Mouse (Mus musculus) forebrain, embryonic 13.5 days (tissue): ENCODE results near the gene Foxd1. TPM values are rescaled to one million over a fixed set of nuclear protein-coding genes. Genes with fewer than 3 reads are reported as not detected.

Experiments
- ATAC-seq: fragments of 200-750 bp; cut with Nextera tagmentation; 2 replicates; pipeline ENCODE4 v1.8.0; 2017
- H3K27ac ChIP-seq: fragments of 300-500 bp; sonication (generic); 2 replicates; pipeline ENCODE4 v1.5.1; 2015; ENCODE audit warnings: inconsistent platforms, mild to moderate bottlenecking, moderate library complexity
- H3K27me3 ChIP-seq: fragments of 300-500 bp; sonication (generic); 2 replicates; pipeline ENCODE4 v1.6.1; 2015; ENCODE audit warnings: mild to moderate bottlenecking, inconsistent platforms
- H3K36me3 ChIP-seq: fragments of 300-500 bp; sonication (generic); 2 replicates; pipeline ENCODE4 v1.6.1; 2015; ENCODE audit warnings: mild to moderate bottlenecking, inconsistent platforms; ENCODE audit not compliant: poor library complexity, severe bottlenecking
- H3K4me1 ChIP-seq: fragments of 300-500 bp; sonication (generic); 2 replicates; pipeline ENCODE4 v1.6.1; 2015; ENCODE audit warnings: inconsistent platforms
- H3K4me2 ChIP-seq: fragments of 300-500 bp; sonication (generic); 2 replicates; pipeline ENCODE4 v1.6.1; 2015; ENCODE audit warnings: inconsistent platforms, mild to moderate bottlenecking, moderate library complexity
- H3K4me3 ChIP-seq: fragments of 300-500 bp; sonication (generic); 2 replicates; pipeline ENCODE4 v1.5.1; 2015; ENCODE audit warnings: mild to moderate bottlenecking, inconsistent platforms
- H3K9ac ChIP-seq: fragments of 300-500 bp; sonication (generic); 2 replicates; pipeline ENCODE4 v1.6.1; 2015; ENCODE audit warnings: mild to moderate bottlenecking, inconsistent platforms
- H3K9me3 ChIP-seq: fragments of 300-500 bp; sonication (generic); replicated peaks from 2 replicates; pipeline ENCODE4 v1.6.1; 2016; ENCODE audit warnings: inconsistent platforms
- WGBS: fragments of 180-500 bp; shearing (Covaris S2); methylation state at CpG from one replicate; pipeline ENCODE4 v1.1.7; 2015; 5-methylcytosine and 5-hydroxymethylcytosine counted together
- polyA plus RNA-seq: library from polyadenylated mRNA; unstranded; fragments of >200 nt; fragmentation: Nextera tagmentation; extraction: Ambion mirVana; gene quantifications from 2 replicates; pipeline ENCODE4 v1.2.1, GENCODE M21; 2015

Gene Foxd1
- polyA plus RNA-seq, 1 experiment from 2014 or later, result 0.80 TPM

GRCm38 (mm10) chr13:98369046-98369445 lies 15.0 kb downstream of the Foxd1 start:
- Histone ChIP-seq H3K27me3 (peaks cover 93% of the 10 kb centered on the region), H3K27ac (no peak overlapping the region), H3K4me2 (no peak overlapping the region), H3K9ac (no peak overlapping the region), H3K4me1 (peaks cover 14% of the 10 kb centered on the region), H3K9me3 (no peaks in the 10 kb centered on the region), H3K4me3 (no peak overlapping the region), H3K36me3 (no peaks in the 10 kb centered on the region)
- no peak for ATAC-seq
- 1% methylated on average over 6 of the region's 6 CpGs for WGBS

- no peak overlapping the region for H3K4me3 ChIP-seq
- H3K36me3 ChIP-seq, result no peaks in the 10 kb centered on the region
- ATAC-seq, result no peak
- no peak overlapping the region for H3K4me2 ChIP-seq
- no peak overlapping the region for H3K27ac ChIP-seq
- no peak overlapping the region for H3K9ac ChIP-seq
- 71% methylated on average over 8 of the region's 8 CpGs for WGBS
- no peaks in the 10 kb centered on the region for H3K4me1 ChIP-seq
- no peaks in the 10 kb centered on the region for H3K9me3 ChIP-seq
- H3K27me3 ChIP-seq, result peaks cover 56% of the 10 kb centered on the region
These were observed 20.5 kb downstream of the Foxd1 start for GRCm38 (mm10) chr13:98374560-98374959.

- Histone ChIP-seq H3K27me3 (peaks cover 51% of the 10 kb centered on the region), H3K4me2 (no peak overlapping the region), H3K9me3 (no peaks in the 10 kb centered on the region), H3K9ac (no peak overlapping the region), H3K27ac (no peak overlapping the region), H3K36me3 (no peaks in the 10 kb centered on the region), H3K4me3 (no peak overlapping the region), H3K4me1 (no peaks in the 10 kb centered on the region)
- ATAC-seq, result no peak
- 61% methylated on average over 3 of the region's 3 CpGs for WGBS
These were observed 20.9 kb downstream of the Foxd1 start for GRCm38 (mm10) chr13:98374979-98375378.

GRCm38 (mm10) chr13:98377746-98378145 lies 23.7 kb downstream of the Foxd1 start:
- Histone ChIP-seq H3K9me3 (peaks cover 5% of the 10 kb centered on the region; the same call in 1 of the 2 replicates), H3K4me1 (no peaks in the 10 kb centered on the region), H3K27me3 (peaks cover 26% of the 10 kb centered on the region), H3K36me3 (no peaks in the 10 kb centered on the region), H3K27ac (no peak overlapping the region), H3K4me3 (no peak overlapping the region), H3K4me2 (no peak overlapping the region), H3K9ac (no peak overlapping the region)
- WGBS, result 88% methylated on average over 3 of the region's 3 CpGs
- no peak for ATAC-seq

- Histone ChIP-seq H3K4me1 (no peaks in the 10 kb centered on the region), H3K4me2 (no peak overlapping the region), H3K9ac (no peak overlapping the region), H3K27me3 (peaks cover 11% of the 10 kb centered on the region; the same call in 1 of the 2 replicates), H3K4me3 (no peak overlapping the region), H3K27ac (no peak overlapping the region), H3K9me3 (peaks cover 5% of the 10 kb centered on the region; the same call in 1 of the 2 replicates), H3K36me3 (no peaks in the 10 kb centered on the region)
- no peak for ATAC-seq
- 92% methylated on average over 4 of the region's 4 CpGs for WGBS
These were observed 28.7 kb downstream of the Foxd1 start for GRCm38 (mm10) chr13:98382751-98383150.

- Histone ChIP-seq H3K36me3 (no peaks in the 10 kb centered on the region), H3K4me2 (no peak overlapping the region), H3K4me1 (no peaks in the 10 kb centered on the region), H3K9me3 (peaks cover 5% of the 10 kb centered on the region; the same call in 1 of the 2 replicates), H3K27me3 (peaks cover 23% of the 10 kb centered on the region), H3K4me3 (no peak overlapping the region), H3K9ac (no peak overlapping the region), H3K27ac (no peak overlapping the region)
- 89% methylated on average over 16 of the region's 16 CpGs for WGBS
- ATAC-seq, result no peak
These were observed 30.0 kb downstream of the Foxd1 start for GRCm38 (mm10) chr13:98383911-98384498.

- peaks cover 42% of the 10 kb centered on the region for H3K27me3 ChIP-seq
- WGBS, result 78% methylated on average over 2 of the region's 2 CpGs
These were observed 31.8 kb downstream of the Foxd1 start for GRCm38 (mm10) chr13:98385877-98386276.

GRCm38 (mm10) chr13:98389092-98389491 lies 35.0 kb downstream of the Foxd1 start:
- Histone ChIP-seq H3K9ac (no peak overlapping the region), H3K27ac (no peak overlapping the region), H3K4me3 (no peak overlapping the region), H3K9me3 (no peaks in the 10 kb centered on the region), H3K4me2 (no peak overlapping the region), H3K4me1 (peaks cover 7% of the 10 kb centered on the region; the same call in 1 of the 2 replicates), H3K36me3 (no peaks in the 10 kb centered on the region), H3K27me3 (peaks cover 71% of the 10 kb centered on the region)
- ATAC-seq, result no peak
- WGBS, result 58% methylated on average over 1 of the region's 1 CpGs

More at GRCm38 (mm10) chr13:98385877-98386276, 31.8 kb downstream of the Foxd1 start:
- Histone ChIP-seq H3K4me1 (peaks cover 2% of the 10 kb centered on the region; the same call in 1 of the 2 replicates), H3K36me3 (no peaks in the 10 kb centered on the region), H3K27ac (no peak overlapping the region), H3K9ac (no peak overlapping the region), H3K9me3 (peaks cover 5% of the 10 kb centered on the region; the same call in 1 of the 2 replicates), H3K4me2 (no peak overlapping the region), H3K4me3 (no peak overlapping the region)
- ATAC-seq, result no peak

GRCm38 (mm10) chr13:98390363-98390762 lies 36.3 kb downstream of the Foxd1 start:
- Histone ChIP-seq H3K9me3 (no peaks in the 10 kb centered on the region), H3K9ac (no peak overlapping the region), H3K27ac (no peak overlapping the region), H3K4me3 (peak overlapping the region; percentile 40; the same call in 1 of the 2 replicates), H3K27me3 (peaks cover 79% of the 10 kb centered on the region), H3K36me3 (no peaks in the 10 kb centered on the region), H3K4me2 (peak overlapping the region; percentile 69), H3K4me1 (peaks cover 7% of the 10 kb centered on the region; the same call in 1 of the 2 replicates)
- WGBS, result 10% methylated on average over 6 of the region's 6 CpGs
- ATAC-seq, result no peak

- Histone ChIP-seq H3K9me3 (no peaks in the 10 kb centered on the region), H3K27ac (no peak overlapping the region), H3K4me2 (peak overlapping the region; percentile 69), H3K4me3 (peak overlapping the region; percentile 40), H3K9ac (0 out of 2 replicates have a peak overlapping the region, but pooled peaks have one; percentile 12), H3K27me3 (peaks cover 81% of the 10 kb centered on the region), H3K36me3 (no peaks in the 10 kb centered on the region), H3K4me1 (peaks cover 7% of the 10 kb centered on the region; the same call in 1 of the 2 replicates)
- WGBS, result under 1% methylated on average over 68 of the region's 68 CpGs
- 0 out of 2 replicates have a peak, but pooled peaks have one; percentile 21 for ATAC-seq
These were observed 37.0 kb downstream of the Foxd1 start for GRCm38 (mm10) chr13:98390771-98391634.

GRCm38 (mm10) chr13:98391635-98391990 lies 37.6 kb downstream of the Foxd1 start:
- Histone ChIP-seq H3K36me3 (no peaks in the 10 kb centered on the region), H3K9ac (no peak overlapping the region), H3K27ac (no peak overlapping the region), H3K4me3 (peak overlapping the region; percentile 40; the same call in 1 of the 2 replicates), H3K27me3 (peaks cover 78% of the 10 kb centered on the region), H3K4me1 (peaks cover 7% of the 10 kb centered on the region; the same call in 1 of the 2 replicates), H3K9me3 (no peaks in the 10 kb centered on the region), H3K4me2 (peak overlapping the region; percentile 69)
- ATAC-seq, result no peak
- WGBS, result 7% methylated on average over 4 of the region's 4 CpGs

GRCm38 (mm10) chr13:98392031-98392430 lies 38.0 kb downstream of the Foxd1 start:
- Histone ChIP-seq H3K9me3 (no peaks in the 10 kb centered on the region), H3K36me3 (no peaks in the 10 kb centered on the region), H3K4me3 (no peak overlapping the region), H3K9ac (no peak overlapping the region), H3K4me2 (no peak overlapping the region), H3K27ac (no peak overlapping the region), H3K27me3 (peaks cover 76% of the 10 kb centered on the region), H3K4me1 (peaks cover 7% of the 10 kb centered on the region; the same call in 1 of the 2 replicates)
- 20% methylated on average over 6 of the region's 6 CpGs for WGBS
- ATAC-seq, result no peak
